Mouse (Mus musculus) myocyte (in vitro differentiated cells): ENCODE data around the gene Gm20388.

Source experiments
- E2F4 ChIP-seq: IDR thresholded peaks from one replicate; pipeline ENCODE4 v1.6.1; 2011; ENCODE audit warnings: mild to moderate bottlenecking, control low read depth, moderate library complexity; ENCODE audit not compliant: insufficient read depth
- MAX ChIP-seq: IDR thresholded peaks from one replicate; pipeline ENCODE4 v1.6.1; 2011; ENCODE audit warnings: low read depth, mild to moderate bottlenecking, control low read depth
- MYOG ChIP-seq, 3 experiments: IDR thresholded peaks; one replicate each; pipeline ENCODE4 v1.6.1; 2011; ENCODE audit warnings: control low read depth in 2 of 3, low read depth in 2 of 3, mild to moderate bottlenecking in 2 of 3; ENCODE audit not compliant: insufficient read length in 2 of 3, control insufficient read depth in 1 of 3, insufficient read depth in 1 of 3
- POLR2A ChIP-seq: IDR thresholded peaks from one replicate; pipeline ENCODE4 v1.6.1; 2011; ENCODE audit warnings: low read depth, mild to moderate bottlenecking, control low read depth, moderate library complexity; ENCODE audit not compliant: insufficient read length
- POLR2AphosphoS2 ChIP-seq: IDR thresholded peaks from one replicate; pipeline ENCODE4 v1.6.1; 2011; ENCODE audit warnings: low read depth, control low read depth; ENCODE audit not compliant: insufficient read length
- REST ChIP-seq: IDR thresholded peaks from one replicate; pipeline ENCODE4 v1.6.1; 2011; ENCODE audit warnings: mild to moderate bottlenecking, control low read depth, moderate library complexity; ENCODE audit not compliant: insufficient read depth, insufficient read length
- USF1 ChIP-seq: IDR thresholded peaks from one replicate; pipeline ENCODE4 v1.6.1; 2011; ENCODE audit warnings: low read depth, mild to moderate bottlenecking, control low read depth, moderate library complexity

- TF ChIP-seq POLR2AphosphoS2 (no peak), E2F4 (no peak), MAX (no peak), MYOG (IDR thresholded peaks at IDR 0.05; ENCODE audit: control insufficient read depth in 1 of 3, insufficient read depth in 1 of 3, insufficient read length in 2 of 3, low read depth in 2 of 3) (no peak), POLR2A (no peak), USF1 (no peak), REST (no peak)
Measured at GRCm38 (mm10) chr8:124361773-124362427, 4451.3 kb downstream of the Gm20388 start.
